Mouse (Mus musculus): Measurements from ENCODE around the gene Adipoq.

Gene Adipoq

GRCm38 (mm10) chr16:23115486-23115885 is 30.9 kb upstream of the Adipoq start:
- no peak for DNase-seq (ENCODE audit: low spot score)

- DNase-seq (ENCODE audit: low spot score) = no peak
Measured at GRCm38 (mm10) chr16:23117173-23117572, 29.2 kb upstream of the Adipoq start.

GRCm38 (mm10) chr16:23122446-23122845 is 23.9 kb upstream of the Adipoq start:
- DNase-seq (ENCODE audit: low spot score) = no peak

- no peak for DNase-seq (ENCODE audit: low spot score)
Measured at GRCm38 (mm10) chr16:23123104-23123503, 23.2 kb upstream of the Adipoq start.

- peak; percentile 38 for DNase-seq (ENCODE audit: low spot score)
Measured at GRCm38 (mm10) chr16:23124398-23124797, 21.9 kb upstream of the Adipoq start.

- no peak for DNase-seq (ENCODE audit: low spot score)
Measured at GRCm38 (mm10) chr16:23127311-23127672, 19.0 kb upstream of the Adipoq start.

- peak; percentile 91 for DNase-seq (ENCODE audit: low spot score)
Measured at GRCm38 (mm10) chr16:23127673-23128375, 18.5 kb upstream of the Adipoq start, which contains the start of gene Rfc4. Gene Rfc4, minus strand, starts transcription at chr16:23127737.

- DNase-seq (ENCODE audit: low spot score) = no peak
Measured at GRCm38 (mm10) chr16:23130303-23130702, 16.0 kb upstream of the Adipoq start.

GRCm38 (mm10) chr16:23132336-23132735 is 14.0 kb upstream of the Adipoq start:
- no peak for DNase-seq (ENCODE audit: low spot score)

- peak; percentile 30 for DNase-seq (ENCODE audit: low spot score)
Measured at GRCm38 (mm10) chr16:23135421-23136149, 10.8 kb upstream of the Adipoq start.

GRCm38 (mm10) chr16:23136406-23136970 is 9.8 kb upstream of the Adipoq start:
- no peak for DNase-seq (ENCODE audit: low spot score)

GRCm38 (mm10) chr16:23140911-23141310 is 5.4 kb upstream of the Adipoq start:
- no peak for DNase-seq (ENCODE audit: low spot score)

- peak; percentile 49 for DNase-seq (ENCODE audit: low spot score)
Measured at GRCm38 (mm10) chr16:23144326-23144725, 2.0 kb upstream of the Adipoq start.

GRCm38 (mm10) chr16:23145211-23145610 is 1.1 kb upstream of the Adipoq start:
- no peak for DNase-seq (ENCODE audit: low spot score)

GRCm38 (mm10) chr16:23148936-23149335 is 2.6 kb downstream of the Adipoq start:
- DNase-seq (ENCODE audit: low spot score) = no peak

- DNase-seq (ENCODE audit: low spot score) = no peak
Measured at GRCm38 (mm10) chr16:23149396-23149795, 3.1 kb downstream of the Adipoq start.

GRCm38 (mm10) chr16:23151423-23151822 is 5.1 kb downstream of the Adipoq start:
- DNase-seq (ENCODE audit: low spot score) = peak; percentile 53

- no peak for DNase-seq (ENCODE audit: low spot score)
Measured at GRCm38 (mm10) chr16:23154261-23154660, 7.9 kb downstream of the Adipoq start.

- DNase-seq (ENCODE audit: low spot score) = no peak
Measured at GRCm38 (mm10) chr16:23157013-23157412, 10.7 kb downstream of the Adipoq start.

GRCm38 (mm10) chr16:23158292-23158691 is 12.0 kb downstream of the Adipoq start:
- DNase-seq (ENCODE audit: low spot score) = no peak

- no peak for DNase-seq (ENCODE audit: low spot score)
Measured at GRCm38 (mm10) chr16:23158957-23159356, 12.6 kb downstream of the Adipoq start.

- no peak for DNase-seq (ENCODE audit: low spot score)
Measured at GRCm38 (mm10) chr16:23159749-23160148, 13.4 kb downstream of the Adipoq start.

GRCm38 (mm10) chr16:23162116-23162515 is 15.8 kb downstream of the Adipoq start:
- no peak for DNase-seq (ENCODE audit: low spot score)

Data from lung, postnatal 25 days (tissue).